Mouse (Mus musculus) E14TG2a.4 (cell line): ENCODE results near the gene Spats2.

Experiments used
- H3K27me3 ChIP-seq: 2 replicates; pipeline ENCODE4 v1.6.1; 2014; ENCODE audit warnings: low read length, control low read depth; ENCODE audit not compliant: insufficient read depth
- H3K36me3 ChIP-seq: 2 replicates; pipeline ENCODE4 v1.6.1; 2014; ENCODE audit warnings: low read length, control low read depth; ENCODE audit not compliant: insufficient read depth
- H3K4me1 ChIP-seq: replicated peaks from 2 replicates; pipeline ENCODE4 v1.6.1; 2014; ENCODE audit warnings: low read depth, low read length, control low read depth
- H3K4me3 ChIP-seq: replicated peaks from 2 replicates; pipeline ENCODE4 v1.5.1; 2014; ENCODE audit warnings: mild to moderate bottlenecking, low read length
- H3K9me3 ChIP-seq: 2 replicates; pipeline ENCODE4 v1.6.1; 2014; ENCODE audit warnings: low read length, control low read depth
- CTCF ChIP-seq: conservative IDR thresholded peaks from 2 replicates; pipeline ENCODE4 v1.5.1; 2014; ENCODE audit warnings: low read length
- NANOG ChIP-seq: IDR thresholded peaks from 2 replicates; pipeline ENCODE4 v1.6.1; 2014; ENCODE audit warnings: borderline replicate concordance, low read length, mixed read lengths
- POU5F1 ChIP-seq: IDR thresholded peaks from 2 replicates; pipeline ENCODE4 v1.6.1; 2014; ENCODE audit warnings: low read length, borderline replicate concordance

Gene Spats2

DNA sequence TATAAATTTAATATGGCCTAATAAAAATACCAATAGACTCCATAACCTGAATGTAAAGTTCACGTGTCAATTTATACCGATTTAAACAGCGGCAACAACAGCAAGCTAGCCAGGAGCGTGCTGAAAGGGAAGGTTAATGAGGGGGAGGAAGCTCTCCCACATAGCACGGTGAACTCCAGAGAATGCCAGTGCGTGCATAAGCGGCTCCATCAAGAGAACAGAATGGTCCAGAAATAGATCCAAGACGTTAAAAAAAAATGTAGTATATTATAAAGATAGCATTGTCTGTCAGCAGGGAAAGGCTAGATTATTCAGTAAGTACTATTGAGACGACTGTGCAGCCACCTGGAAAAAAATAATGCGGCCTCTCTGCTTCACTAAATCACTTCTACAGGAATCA lies 137.0 kb downstream of the Spats2 start:
- Histone ChIP-seq H3K36me3 (no peaks in the 10 kb centered on the region), H3K4me3 (no peak overlapping the region), H3K4me1 (peaks cover 68% of the 10 kb centered on the region), H3K27me3 (no peaks in the 10 kb centered on the region), H3K9me3 (no peaks in the 10 kb centered on the region)
- TF ChIP-seq POU5F1 (no peak), CTCF (no peak), NANOG (no peak)
